Mouse (Mus musculus) C2C12 (cell line): ENCODE measurements around the gene Adamts9. TPM values are rescaled to one million over a fixed set of nuclear protein-coding genes. Genes with fewer than 3 reads are reported as not detected.

Source experiments
- H3K27me3 ChIP-seq: one replicate; pipeline ENCODE4 v1.6.1; 2011; ENCODE audit not compliant: control insufficient read depth, insufficient read depth, insufficient read length
- H3K36me3 ChIP-seq: one replicate; pipeline ENCODE4 v1.6.1; 2011; ENCODE audit not compliant: control insufficient read depth, insufficient read depth
- H3K4me3 ChIP-seq: one replicate; pipeline ENCODE4 v1.5.1; 2011; ENCODE audit warnings: mild to moderate bottlenecking, control low read depth; ENCODE audit not compliant: poor library complexity, insufficient read depth, severe bottlenecking
- H3K79me2 ChIP-seq: one replicate; pipeline ENCODE4 v1.6.1; 2011; ENCODE audit not compliant: control insufficient read depth, insufficient read depth
- H3K79me3 ChIP-seq: one replicate; pipeline ENCODE4 v1.6.1; 2011; ENCODE audit warnings: low read depth, control low read depth
- H3ac ChIP-seq: one replicate; pipeline ENCODE3; 2011; ENCODE audit warnings: low read depth; ENCODE audit not compliant: control insufficient read depth, insufficient read length
- CEBPB ChIP-seq: IDR thresholded peaks from one replicate; pipeline ENCODE4 v1.6.1; 2011; ENCODE audit warnings: low read depth, mild to moderate bottlenecking, control low read depth, moderate library complexity
- CTCF ChIP-seq: IDR thresholded peaks from one replicate; pipeline ENCODE4 v1.5.1; 2011; ENCODE audit not compliant: control insufficient read depth, insufficient read depth, insufficient read length
- FOSL1 ChIP-seq: IDR thresholded peaks from one replicate; pipeline ENCODE4 v1.8.0; 2011; ENCODE audit warnings: mild to moderate bottlenecking, low read length; ENCODE audit not compliant: poor library complexity, insufficient read depth, severe bottlenecking
- MAX ChIP-seq: IDR thresholded peaks from one replicate; pipeline ENCODE4 v1.6.1; 2011; ENCODE audit warnings: mild to moderate bottlenecking, control low read depth
- MYOD1 ChIP-seq: IDR thresholded peaks from one replicate; pipeline ENCODE4 v1.6.1; 2011; ENCODE audit warnings: low read depth; ENCODE audit not compliant: control insufficient read depth, insufficient read length
- MYOG ChIP-seq: IDR thresholded peaks from one replicate; pipeline ENCODE4 v1.6.1; 2011; ENCODE audit not compliant: control insufficient read depth, insufficient read length; ENCODE audit errors: extremely low read depth
- USF1 ChIP-seq: IDR thresholded peaks from one replicate; pipeline ENCODE4 v1.6.1; 2011; ENCODE audit warnings: low read depth, mild to moderate bottlenecking, control low read depth, moderate library complexity
- polyA plus RNA-seq: library from polyadenylated mRNA; unstranded; fragments of >200 nt; fragmentation: generic; extraction: Trizol; gene quantifications from one replicate; pipeline ENCODE4 v1.2.1, GENCODE M21; 2012; ENCODE audit warnings: missing spikeins

Adamts9 gene
- polyA plus RNA-seq, 1 experiment = 0.04 TPM

DNA sequence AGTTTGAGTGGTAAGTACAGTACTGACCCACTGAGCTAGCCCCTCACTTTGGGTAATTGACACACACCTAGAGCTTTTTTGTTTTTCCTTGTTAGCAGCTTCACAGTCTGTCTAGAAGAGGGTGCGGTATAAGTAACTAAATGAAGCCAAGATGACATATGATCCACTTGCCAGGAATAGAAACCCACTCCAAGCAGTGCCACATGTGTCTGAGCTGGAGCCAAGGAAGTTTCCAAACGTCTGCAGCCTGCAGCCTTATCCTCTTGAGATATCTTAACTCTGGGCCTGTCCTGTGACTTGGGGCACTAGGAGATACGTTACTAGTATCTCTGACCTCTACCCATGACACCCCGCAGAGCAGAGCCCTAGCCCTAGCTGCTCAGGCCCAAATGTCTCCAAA lies 193.9 kb downstream of the Adamts9 start:
- Histone ChIP-seq H3ac (no peak overlapping the region), H3K79me3 (no peaks in the 10 kb centered on the region), H3K79me2 (no peaks in the 10 kb centered on the region), H3K4me3 (no peak overlapping the region), H3K27me3 (no peaks in the 10 kb centered on the region), H3K36me3 (no peaks in the 10 kb centered on the region)
- TF ChIP-seq CTCF = no peak
- TF ChIP-seq MYOG = no peak
- no peak for TF ChIP-seq MYOD1
- no peak for TF ChIP-seq MAX

DNA sequence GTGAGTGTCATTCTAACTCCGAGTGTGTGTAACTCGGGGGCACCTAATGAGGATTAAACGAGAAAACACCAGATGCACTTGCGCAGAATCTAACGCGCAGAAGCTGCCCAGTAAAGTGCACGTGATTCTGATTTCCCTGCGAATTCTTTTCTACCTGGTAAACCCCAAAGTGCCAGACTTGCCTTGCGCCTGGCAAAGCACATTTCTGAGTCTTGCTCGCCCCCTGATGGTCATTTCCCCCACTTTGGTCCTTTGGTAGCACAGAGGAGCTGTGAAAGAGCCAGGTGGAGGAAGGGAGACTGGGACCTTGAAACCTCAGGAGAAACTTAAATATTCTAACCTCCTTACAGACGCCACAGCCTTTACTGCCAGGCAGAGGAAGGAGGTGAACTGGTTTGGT lies 199.7 kb downstream of the Adamts9 start:
- Histone ChIP-seq H3K27me3 (no peaks in the 10 kb centered on the region), H3K4me3 (no peak overlapping the region), H3ac (no peak overlapping the region), H3K36me3 (no peaks in the 10 kb centered on the region), H3K79me3 (no peaks in the 10 kb centered on the region), H3K79me2 (no peaks in the 10 kb centered on the region)
- TF ChIP-seq MAX (no peak), MYOD1 (no peak), MYOG (no peak), USF1 (no peak), CEBPB (no peak), CTCF (no peak), FOSL1 (no peak)

GRCm38 (mm10) chr6:92737116-92737515 lies 206.2 kb downstream of the Adamts9 start:
- H3K79me2 ChIP-seq = no peaks in the 10 kb centered on the region
- H3K79me3 ChIP-seq = no peaks in the 10 kb centered on the region
- TF ChIP-seq MAX (no peak), MYOG (no peak)

GRCm38 (mm10) chr6:92733651-92734050 lies 209.6 kb downstream of the Adamts9 start:
- TF ChIP-seq FOSL1 (no peak), MAX (no peak), MYOG (no peak), USF1 (no peak), CEBPB (no peak), MYOD1 (no peak), CTCF (no peak)
- Histone ChIP-seq H3K79me3 (no peaks in the 10 kb centered on the region), H3K36me3 (no peaks in the 10 kb centered on the region), H3K27me3 (no peaks in the 10 kb centered on the region), H3K4me3 (no peak overlapping the region), H3ac (no peak overlapping the region), H3K79me2 (no peaks in the 10 kb centered on the region)

More at GRCm38 (mm10) chr6:92737116-92737515, 206.2 kb downstream of the Adamts9 start:
- no peaks in the 10 kb centered on the region for H3K27me3 ChIP-seq
- H3K4me3 ChIP-seq = no peak overlapping the region
- no peak overlapping the region for H3ac ChIP-seq
- H3K36me3 ChIP-seq = no peaks in the 10 kb centered on the region

DNA sequence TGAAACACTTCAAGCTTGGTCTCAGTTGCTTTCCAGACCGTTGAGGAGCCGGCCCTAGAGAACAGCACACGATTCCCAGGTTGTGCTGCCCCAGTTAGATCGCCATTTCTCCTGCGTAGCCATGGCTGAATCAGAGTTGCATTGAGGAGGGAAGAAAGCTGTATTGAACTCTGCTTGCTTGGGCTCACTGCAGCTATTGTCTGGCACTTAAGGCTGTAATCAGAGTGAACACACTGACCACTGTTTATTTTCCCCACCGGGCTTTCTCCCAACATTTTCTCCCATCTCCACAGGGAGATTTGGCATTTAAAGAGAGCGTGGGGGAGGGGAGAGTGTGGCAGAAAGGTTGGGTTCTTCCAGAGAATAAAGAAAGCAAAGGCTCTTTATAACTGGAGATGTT lies 214.8 kb downstream of the Adamts9 start:
- no peak overlapping the region for H3K4me3 ChIP-seq

DNA sequence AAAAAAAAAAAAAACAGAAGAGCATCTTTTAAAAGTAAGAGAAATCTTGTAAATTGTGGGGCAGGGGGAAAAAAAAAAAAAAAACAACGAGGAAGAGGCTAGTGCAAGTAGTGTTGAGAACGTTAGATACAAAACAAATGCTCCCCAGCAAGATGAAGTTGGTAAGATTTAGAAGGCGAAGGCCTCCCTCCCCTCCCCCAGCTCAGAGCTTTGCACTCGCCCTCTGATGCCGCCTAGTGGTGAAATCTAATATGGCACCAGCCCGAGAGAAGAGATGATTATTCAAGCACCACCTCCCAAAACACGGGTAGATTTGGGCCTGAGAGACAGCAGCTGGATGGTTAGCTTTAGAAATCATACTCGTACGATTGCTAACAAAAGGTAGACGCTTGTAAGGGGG lies 215.2 kb downstream of the Adamts9 start:
- Histone ChIP-seq H3K79me2 (no peaks in the 10 kb centered on the region), H3K27me3 (no peaks in the 10 kb centered on the region), H3K79me3 (no peaks in the 10 kb centered on the region), H3K36me3 (no peaks in the 10 kb centered on the region), H3K4me3 (no peak overlapping the region), H3ac (no peak overlapping the region)
- TF ChIP-seq USF1 (no peak), FOSL1 (no peak), MYOG (no peak), MAX (no peak), CEBPB (no peak), MYOD1 (no peak), CTCF (no peak)

More for the DNA sequence above, 214.8 kb downstream of the Adamts9 start:
- no peak overlapping the region for H3ac ChIP-seq
- no peaks in the 10 kb centered on the region for H3K36me3 ChIP-seq
- H3K79me3 ChIP-seq = no peaks in the 10 kb centered on the region
- no peak for TF ChIP-seq MYOG
- TF ChIP-seq MAX = no peak
- TF ChIP-seq USF1 = no peak
- no peak for TF ChIP-seq CTCF
- TF ChIP-seq MYOD1 = no peak
- TF ChIP-seq FOSL1 = no peak
- TF ChIP-seq CEBPB = no peak
- H3K79me2 ChIP-seq = no peaks in the 10 kb centered on the region
- no peaks in the 10 kb centered on the region for H3K27me3 ChIP-seq
